Mouse (Mus musculus): Measurements from ENCODE around the gene Sema6c. TPM values are rescaled to one million over a fixed set of nuclear protein-coding genes. Genes with fewer than 3 reads are reported as not detected.

Gene Sema6c
- polyA plus RNA-seq, 1 experiment, result 164 TPM

DNA sequence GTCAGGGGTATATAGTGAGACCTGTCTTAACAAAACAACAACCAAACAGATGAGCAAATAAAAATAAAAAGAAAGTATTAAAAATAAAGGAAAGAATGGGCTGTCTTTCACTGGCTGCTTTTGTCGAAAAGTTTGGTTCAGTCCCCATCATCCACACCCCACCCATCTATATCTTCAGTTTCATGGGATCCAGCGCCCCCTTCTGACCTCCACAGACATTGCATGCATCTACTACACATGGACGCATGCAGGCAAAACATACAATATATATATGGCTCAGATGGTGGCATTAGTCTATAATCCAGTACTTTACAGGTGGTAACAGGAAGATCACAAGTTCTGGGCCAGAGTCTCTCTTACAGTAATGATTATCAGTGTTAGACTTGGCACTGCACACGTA lies 6.4 kb upstream of the Sema6c start:
- DNase-seq (ENCODE audit: low read depth), result no peak
- TF ChIP-seq CTCF (IDR thresholded peaks at IDR 0.05; ENCODE audit: borderline replicate concordance, extremely low read depth, insufficient read depth, insufficient read length), result peak; percentile 45; the same call in 1 of the 2 replicates
- TF ChIP-seq POLR2A (IDR thresholded peaks at IDR 0.05; ENCODE audit: borderline replicate concordance, extremely low read depth, insufficient read depth, insufficient read length, poor library complexity, severe bottlenecking), result no peak

DNA sequence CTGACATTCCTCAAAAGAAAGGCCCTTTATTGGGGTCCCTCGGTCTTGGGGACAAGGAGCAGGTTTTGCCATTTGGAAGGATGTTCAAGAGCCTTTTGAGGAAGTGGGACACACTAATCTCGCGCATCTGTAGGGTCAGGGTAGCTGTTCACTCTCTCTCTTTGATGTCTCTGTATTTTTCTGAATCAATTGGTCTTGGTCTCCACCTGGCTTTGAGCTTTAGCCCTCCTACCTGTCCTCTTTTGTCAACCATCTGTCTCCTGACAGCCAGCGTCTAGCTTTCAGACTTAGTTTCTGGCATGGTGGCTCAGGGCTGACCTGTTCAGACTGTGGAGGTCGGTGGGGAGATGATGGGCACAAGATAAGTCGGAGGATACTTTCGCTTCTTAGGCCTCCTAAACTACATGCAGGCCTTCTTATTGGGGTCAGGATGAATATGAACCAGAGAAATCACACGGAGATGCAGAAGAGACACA lies 708 bp upstream of the Sema6c start:
- no peak for DNase-seq (ENCODE audit: low read depth)
- TF ChIP-seq CTCF (IDR thresholded peaks at IDR 0.05; ENCODE audit: borderline replicate concordance, extremely low read depth, insufficient read depth, insufficient read length), result no peak
- no peak for TF ChIP-seq POLR2A (IDR thresholded peaks at IDR 0.05; ENCODE audit: borderline replicate concordance, extremely low read depth, insufficient read depth, insufficient read length, poor library complexity, severe bottlenecking)

DNA sequence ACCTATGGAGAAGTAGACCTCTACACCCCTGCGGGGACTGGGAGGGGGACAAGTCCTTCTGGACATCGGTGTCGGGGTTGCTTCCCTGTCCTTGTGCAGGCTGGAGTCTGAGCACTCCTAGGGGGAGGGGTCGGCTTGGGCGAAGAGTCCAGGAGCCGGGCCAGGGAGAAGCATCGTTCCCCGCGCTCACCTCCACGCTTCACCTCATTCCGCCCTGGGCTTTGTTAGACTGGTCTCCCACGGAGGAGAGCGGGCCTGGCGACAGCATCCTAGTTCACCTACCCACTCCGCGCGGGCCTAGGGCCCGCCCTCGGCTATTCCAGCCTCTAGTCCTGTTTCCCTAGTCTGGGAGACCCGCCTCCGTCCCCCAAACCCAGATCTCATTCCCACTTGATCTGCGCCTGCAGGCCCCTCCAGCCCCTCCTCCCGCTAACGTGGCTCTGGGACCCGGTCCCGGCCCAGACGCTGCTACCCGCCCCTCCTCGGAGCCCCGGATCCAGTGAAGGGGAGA lies 839 bp downstream of the Sema6c start:
- DNase-seq (ENCODE audit: low read depth), result peak; percentile 46
- TF ChIP-seq POLR2A (IDR thresholded peaks at IDR 0.05; ENCODE audit: borderline replicate concordance, extremely low read depth, insufficient read depth, insufficient read length, poor library complexity, severe bottlenecking) (no peak), CTCF (IDR thresholded peaks at IDR 0.05; ENCODE audit: borderline replicate concordance, extremely low read depth, insufficient read depth, insufficient read length) (no peak)

DNA sequence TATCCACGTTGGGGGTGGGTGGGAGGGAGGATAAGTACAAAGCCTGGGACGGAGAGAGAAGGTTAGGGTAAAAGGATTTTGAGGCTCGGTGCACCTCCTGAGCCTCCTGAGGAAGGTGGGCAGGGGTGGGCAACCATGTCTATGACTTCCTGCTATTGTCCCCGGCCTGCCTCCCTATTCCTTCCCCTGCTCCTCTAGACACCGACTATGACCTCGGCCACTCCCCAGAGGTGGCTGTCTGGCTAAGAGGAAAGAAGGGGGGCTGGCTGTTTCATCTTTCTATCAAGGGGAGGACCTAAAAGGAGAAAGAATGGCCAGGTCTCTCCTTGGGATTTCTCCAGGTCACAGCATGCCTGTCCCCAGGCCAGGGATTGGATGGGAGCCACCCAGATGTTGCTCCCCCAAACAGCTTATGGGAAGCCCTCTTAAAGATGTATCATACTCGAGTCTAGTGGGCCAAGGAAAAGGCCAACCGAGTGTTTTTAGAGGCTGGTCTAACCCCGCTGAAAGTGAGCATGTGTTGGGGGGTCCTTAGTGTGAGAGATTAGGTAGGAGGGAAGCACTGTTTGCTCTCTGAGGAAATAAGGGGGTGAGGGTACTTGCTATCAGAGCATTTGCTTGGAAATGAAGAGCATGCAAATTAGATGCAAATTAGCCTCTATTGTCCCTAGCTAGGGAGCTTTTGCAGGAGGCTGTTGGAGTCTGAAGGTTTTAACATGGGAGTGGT lies 1.5 kb downstream of the Sema6c start:
- DNase-seq (ENCODE audit: low read depth), result peak; percentile 75
- no peak for TF ChIP-seq POLR2A (IDR thresholded peaks at IDR 0.05; ENCODE audit: borderline replicate concordance, extremely low read depth, insufficient read depth, insufficient read length, poor library complexity, severe bottlenecking)

DNA sequence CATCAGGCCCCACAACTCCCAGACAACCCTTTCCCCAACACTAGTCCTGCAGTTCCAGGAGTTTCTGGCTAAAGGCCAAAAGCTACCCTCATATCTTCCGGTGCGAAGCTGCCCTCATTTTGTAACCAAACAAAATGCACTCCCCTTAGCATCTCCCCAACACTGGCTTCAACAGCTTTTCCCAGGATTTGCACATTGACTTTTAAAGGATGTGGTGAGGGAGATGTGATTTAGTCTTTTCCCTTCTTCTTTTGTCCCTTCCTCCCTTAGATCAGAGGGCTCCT lies 2.0 kb downstream of the Sema6c start:
- no peak for DNase-seq (ENCODE audit: low read depth)
- no peak for TF ChIP-seq POLR2A (IDR thresholded peaks at IDR 0.05; ENCODE audit: borderline replicate concordance, extremely low read depth, insufficient read depth, insufficient read length, poor library complexity, severe bottlenecking)
- TF ChIP-seq CTCF (IDR thresholded peaks at IDR 0.05; ENCODE audit: borderline replicate concordance, extremely low read depth, insufficient read depth, insufficient read length), result no peak

DNA sequence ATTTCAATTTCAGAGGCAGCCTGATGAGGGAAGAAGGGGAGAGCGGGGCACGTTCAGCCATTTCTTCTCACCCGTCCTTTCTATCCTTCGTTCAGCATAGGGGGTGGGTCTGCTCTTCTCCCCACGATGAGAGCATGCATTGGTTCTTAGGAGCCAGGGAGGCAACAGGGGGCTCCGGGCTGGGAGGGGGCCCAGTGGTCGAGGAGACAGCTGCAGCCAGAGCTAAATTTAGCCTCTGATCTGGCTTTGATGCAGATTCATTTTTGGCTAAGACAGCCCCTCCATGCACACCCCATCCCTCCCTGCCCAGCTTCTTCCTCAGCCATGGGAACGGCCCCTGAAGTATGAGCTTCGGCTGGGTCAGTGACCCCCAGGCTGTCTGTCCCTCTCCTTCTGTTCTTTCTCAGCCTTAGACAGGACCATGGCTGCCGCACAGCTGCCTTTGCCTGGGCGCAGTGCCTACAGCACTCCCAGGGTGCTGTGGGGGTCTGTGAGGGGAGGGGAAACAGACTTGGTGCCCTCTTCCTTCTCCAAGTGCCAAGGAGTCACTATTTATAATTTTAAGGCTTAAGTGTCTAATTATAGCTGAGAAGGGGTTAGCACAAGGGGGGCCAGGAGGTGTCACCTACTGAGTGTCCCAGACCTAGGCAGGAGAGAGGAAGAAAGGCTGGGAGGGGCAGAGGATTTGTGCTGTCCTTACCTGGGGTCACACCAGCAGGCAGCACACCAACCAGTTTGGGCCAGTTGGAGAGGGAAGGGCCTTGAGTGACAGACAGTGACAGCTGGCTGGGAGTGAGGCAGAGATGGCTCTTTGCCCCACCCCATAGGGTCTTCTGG lies 3.4 kb downstream of the Sema6c start:
- TF ChIP-seq CTCF (IDR thresholded peaks at IDR 0.05; ENCODE audit: borderline replicate concordance, extremely low read depth, insufficient read depth, insufficient read length), result no peak
- TF ChIP-seq POLR2A (IDR thresholded peaks at IDR 0.05; ENCODE audit: borderline replicate concordance, extremely low read depth, insufficient read depth, insufficient read length, poor library complexity, severe bottlenecking), result no peak
- DNase-seq (ENCODE audit: low read depth), result no peak

DNA sequence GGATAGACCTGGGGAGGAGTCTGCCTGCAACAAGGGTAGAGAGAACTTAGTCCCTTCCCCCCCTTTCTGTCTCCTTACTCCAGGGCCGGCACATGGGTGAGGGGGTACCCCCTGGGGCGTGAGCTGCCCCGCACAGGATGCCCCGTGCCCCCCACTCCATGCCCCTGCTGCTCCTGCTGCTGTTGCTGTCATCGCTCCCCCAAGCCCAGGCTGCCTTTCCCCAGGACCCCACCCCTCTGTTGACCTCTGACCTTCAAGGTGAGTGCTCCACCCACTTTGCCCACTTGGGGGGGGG lies 3.9 kb downstream of the Sema6c start:
- TF ChIP-seq POLR2A (IDR thresholded peaks at IDR 0.05; ENCODE audit: borderline replicate concordance, extremely low read depth, insufficient read depth, insufficient read length, poor library complexity, severe bottlenecking) (no peak), CTCF (IDR thresholded peaks at IDR 0.05; ENCODE audit: borderline replicate concordance, extremely low read depth, insufficient read depth, insufficient read length) (no peak)
- DNase-seq (ENCODE audit: low read depth), result no peak

DNA sequence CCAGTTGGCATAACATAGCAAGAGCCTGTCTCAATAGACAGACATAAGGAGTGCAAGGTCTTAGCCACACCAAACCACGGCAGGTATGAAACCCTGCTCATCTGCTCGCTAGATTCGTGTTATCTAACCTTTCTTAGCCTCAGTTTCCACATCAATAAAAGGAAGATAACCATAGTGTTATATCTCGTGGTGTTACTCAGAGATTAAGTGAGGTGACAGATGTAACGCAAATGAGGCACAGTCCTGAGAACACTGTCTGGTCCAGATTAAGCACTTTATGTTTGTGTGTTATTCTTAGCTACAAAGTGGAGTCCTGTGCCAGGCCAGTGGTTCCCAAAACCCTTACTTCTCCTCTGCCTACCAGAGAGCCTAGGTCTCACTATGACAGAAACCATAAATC lies 4.6 kb downstream of the Sema6c start:
- DNase-seq (ENCODE audit: low read depth), result no peak
- TF ChIP-seq POLR2A (IDR thresholded peaks at IDR 0.05; ENCODE audit: borderline replicate concordance, extremely low read depth, insufficient read depth, insufficient read length, poor library complexity, severe bottlenecking), result no peak
- no peak for TF ChIP-seq CTCF (IDR thresholded peaks at IDR 0.05; ENCODE audit: borderline replicate concordance, extremely low read depth, insufficient read depth, insufficient read length)

DNA sequence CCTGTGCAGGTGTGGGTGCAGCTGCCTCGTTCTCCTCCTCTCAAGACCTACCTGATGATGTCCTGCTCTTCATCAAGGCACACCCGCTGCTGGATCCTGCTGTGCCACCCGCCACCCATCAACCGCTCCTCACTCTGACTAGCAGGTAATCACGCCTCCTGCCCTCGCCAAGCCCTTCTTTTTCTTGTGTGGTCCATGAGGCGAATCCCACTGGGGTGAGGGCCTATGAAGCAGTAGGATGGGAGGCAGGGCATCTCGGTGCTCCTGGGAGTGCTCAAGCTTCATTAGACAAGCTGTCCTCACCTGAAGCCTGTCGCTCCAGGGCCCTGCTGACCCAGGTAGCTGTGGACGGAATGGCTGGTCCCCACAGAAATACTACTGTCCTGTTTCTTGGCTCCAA lies 9.7 kb downstream of the Sema6c start:
- no peak for DNase-seq (ENCODE audit: low read depth)
- TF ChIP-seq CTCF (IDR thresholded peaks at IDR 0.05; ENCODE audit: borderline replicate concordance, extremely low read depth, insufficient read depth, insufficient read length), result no peak
- TF ChIP-seq POLR2A (IDR thresholded peaks at IDR 0.05; ENCODE audit: borderline replicate concordance, extremely low read depth, insufficient read depth, insufficient read length, poor library complexity, severe bottlenecking), result no peak

DNA sequence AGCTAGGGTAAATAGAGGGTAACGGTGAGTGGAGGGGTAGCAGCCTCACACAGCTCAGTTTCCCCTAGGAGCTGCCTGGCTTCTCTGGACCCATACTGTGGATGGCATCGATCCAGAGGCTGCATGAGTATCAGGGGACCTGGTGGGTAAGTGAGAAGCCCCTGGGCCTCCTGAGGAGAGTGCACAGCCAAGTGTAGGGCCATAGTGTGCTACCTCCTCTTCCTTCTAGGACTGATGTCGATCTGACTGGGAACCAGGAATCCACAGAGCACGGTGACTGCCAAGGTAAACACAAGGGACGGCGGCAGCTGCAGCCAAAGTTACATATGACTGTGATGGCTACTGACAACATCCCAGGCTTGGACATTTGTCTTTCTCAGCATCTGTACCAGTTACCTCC lies 10.8 kb downstream of the Sema6c start:
- no peak for DNase-seq (ENCODE audit: low read depth)
- TF ChIP-seq POLR2A (IDR thresholded peaks at IDR 0.05; ENCODE audit: borderline replicate concordance, extremely low read depth, insufficient read depth, insufficient read length, poor library complexity, severe bottlenecking) (no peak), CTCF (IDR thresholded peaks at IDR 0.05; ENCODE audit: borderline replicate concordance, extremely low read depth, insufficient read depth, insufficient read length) (no peak)

DNA sequence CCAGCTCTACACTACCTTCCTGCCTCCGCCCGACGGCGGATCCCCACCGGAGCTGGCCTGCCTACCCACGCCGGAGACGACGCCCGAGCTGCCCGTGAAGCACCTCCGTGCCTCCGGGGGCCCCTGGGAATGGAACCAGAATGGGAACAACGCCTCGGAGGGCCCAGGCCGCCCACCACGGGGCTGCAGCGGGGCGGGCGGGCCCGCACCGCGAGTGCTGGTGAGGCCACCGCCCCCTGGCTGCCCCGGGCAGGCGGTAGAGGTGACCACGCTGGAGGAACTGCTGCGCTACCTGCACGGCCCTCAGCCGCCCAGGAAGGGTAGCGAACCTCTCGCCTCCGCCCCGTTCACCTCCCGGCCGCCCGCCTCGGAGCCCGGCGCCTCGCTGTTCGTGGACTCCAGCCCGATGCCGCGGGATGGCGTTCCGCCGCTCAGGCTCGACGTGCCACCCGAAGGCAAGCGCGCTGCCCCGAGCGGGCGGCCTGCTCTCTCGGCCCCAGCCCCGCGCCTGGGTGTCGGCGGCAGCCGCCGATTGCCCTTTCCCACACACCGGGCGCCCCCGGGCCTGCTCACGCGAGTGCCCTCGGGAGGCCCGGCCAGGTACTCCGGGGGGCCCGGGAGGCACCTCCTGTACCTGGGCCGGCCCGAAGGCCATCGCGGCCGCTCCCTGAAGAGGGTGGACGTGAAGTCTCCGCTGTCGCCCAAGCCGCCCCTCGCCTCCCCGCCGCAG lies 12.4 kb downstream of the Sema6c start:
- no peak for DNase-seq (ENCODE audit: low read depth)

More for the DNA sequence above, 12.4 kb downstream of the Sema6c start:
- no peak for TF ChIP-seq POLR2A (IDR thresholded peaks at IDR 0.05; ENCODE audit: borderline replicate concordance, extremely low read depth, insufficient read depth, insufficient read length, poor library complexity, severe bottlenecking)
- TF ChIP-seq CTCF (IDR thresholded peaks at IDR 0.05; ENCODE audit: borderline replicate concordance, extremely low read depth, insufficient read depth, insufficient read length), result no peak

Measured in brain, embryonic 14.5 days (tissue).